In genomic region chr16:4705541-4705940, GRCm38 (mm10) we compare ENCODE assay signal across 18 mouse cellular contexts.
"Had no signal": no experiment of that assay in that cellular context is flagged by ENCODE, and none has a peak within 500 bp of the region (broad histone marks: within the 10 kb centered on the region; RNA-seq: fewer than 3 reads in every experiment).

No protein-coding gene starts in this region.

- H3K9me3 ChIP-seq: liver, embryonic 13.5 days; lung, embryonic 15.5 days; midbrain, embryonic 12.5 days; neural tube, embryonic 12.5 days; neural tube, embryonic 15.5 days had no signal

- H3K9ac ChIP-seq: liver, embryonic 13.5 days; lung, embryonic 15.5 days; midbrain, embryonic 12.5 days; neural tube, embryonic 12.5 days; neural tube, embryonic 15.5 days had no signal

- DNase-seq: kidney, adult 18-20 months; kidney, postnatal 25 days; layer of hippocampus, postnatal 36 days; liver, embryonic 13.5 days; right cerebral cortex, adult 18-20 months; right cerebral cortex, postnatal 14 days; right cerebral cortex, postnatal 4 days; thymus, adult 2 months; thymus, postnatal 14 days; thymus, postnatal 4 days had no signal

- ATAC-seq: midbrain, embryonic 16.5 days had no signal

- H3K4me1 ChIP-seq: liver, embryonic 13.5 days; lung, embryonic 15.5 days; midbrain, embryonic 12.5 days; neural tube, embryonic 12.5 days; neural tube, embryonic 15.5 days had no signal

- H3K4me3 ChIP-seq: left cerebral cortex, adult 2 months; liver, embryonic 13.5 days; lung, embryonic 15.5 days; midbrain, embryonic 12.5 days; neural tube, embryonic 12.5 days; neural tube, embryonic 15.5 days had no signal

- H3K27ac ChIP-seq: kidney, postnatal 0 days; left cerebral cortex, adult 2 months; liver, embryonic 13.5 days; lung, embryonic 15.5 days; midbrain, embryonic 12.5 days; neural tube, embryonic 12.5 days; neural tube, embryonic 15.5 days; stomach, postnatal 0 days had no signal

- H3K4me2 ChIP-seq: liver, embryonic 13.5 days; lung, embryonic 15.5 days; midbrain, embryonic 12.5 days; neural tube, embryonic 12.5 days; neural tube, embryonic 15.5 days had no signal

- H3K27me3 ChIP-seq: liver, embryonic 13.5 days; lung, embryonic 15.5 days; midbrain, embryonic 12.5 days; neural tube, embryonic 12.5 days; neural tube, embryonic 15.5 days had no signal
